Mouse (Mus musculus): ENCODE measurements around the gene Ankrd35.
"Not testable (repeated sequence)": the region's sequence is repeated elsewhere in the genome, so short reads cannot be mapped to it uniquely, and the experiment has no call there.

The Ankrd35 gene

GRCm38 (mm10) chr3:96669727-96670468 is at the start of gene Ankrd35:
Ankrd35 (plus strand) TSS chr3:96670131.
- peak; percentile 98 for DNase-seq

GRCm38 (mm10) chr3:96623201-96623600 is 46.7 kb upstream of the Ankrd35 start:
- no peak for DNase-seq

GRCm38 (mm10) chr3:96629729-96630600 is 40.0 kb upstream of the Ankrd35 start, which contains the start of gene Rbm8a:
Rbm8a (plus strand) TSS chr3:96629933.
- peak; percentile 100 for DNase-seq

GRCm38 (mm10) chr3:96632058-96632457 is 37.9 kb upstream of the Ankrd35 start:
- no peak for DNase-seq

- DNase-seq, result no peak
Observed at GRCm38 (mm10) chr3:96634015-96634414, 35.9 kb upstream of the Ankrd35 start.

GRCm38 (mm10) chr3:96634928-96635879 is 34.7 kb upstream of the Ankrd35 start, which contains the start of the genes Pex11b and Gm42957:
Pex11b (plus strand) TSS chr3:96635376.
Gm42957 (plus strand) TSS chr3:96635474.
- DNase-seq, result peak; percentile 99

- DNase-seq, result no peak
Observed at GRCm38 (mm10) chr3:96635906-96636305, 34.0 kb upstream of the Ankrd35 start.

- DNase-seq, result no peak
Observed at GRCm38 (mm10) chr3:96636448-96636847, 33.5 kb upstream of the Ankrd35 start.

GRCm38 (mm10) chr3:96639219-96639618 is 30.7 kb upstream of the Ankrd35 start:
- DNase-seq, result peak; percentile 94

GRCm38 (mm10) chr3:96645018-96645649 is 24.8 kb upstream of the Ankrd35 start, which contains the start of gene Itga10:
Itga10 (plus strand) TSS chr3:96645584.
- peak; percentile 93 for DNase-seq

GRCm38 (mm10) chr3:96647365-96647764 is 22.6 kb upstream of the Ankrd35 start:
- no peak for DNase-seq

GRCm38 (mm10) chr3:96660901-96661300 is 9.0 kb upstream of the Ankrd35 start:
- DNase-seq, result no peak

GRCm38 (mm10) chr3:96662731-96663316 is 7.1 kb upstream of the Ankrd35 start:
- no peak for DNase-seq

GRCm38 (mm10) chr3:96663432-96664239 is 6.3 kb upstream of the Ankrd35 start:
- peak; percentile 96 for DNase-seq

- not testable (repeated sequence) for DNase-seq
Observed at GRCm38 (mm10) chr3:96665732-96666363, 4.1 kb upstream of the Ankrd35 start.

GRCm38 (mm10) chr3:96666916-96667315 is 3.0 kb upstream of the Ankrd35 start:
- DNase-seq, result no peak

- no peak for DNase-seq
Observed at GRCm38 (mm10) chr3:96667316-96667715, 2.6 kb upstream of the Ankrd35 start.

- DNase-seq, result no peak
Observed at GRCm38 (mm10) chr3:96668424-96669067, 1.4 kb upstream of the Ankrd35 start.

GRCm38 (mm10) chr3:96671519-96671918 is 1.6 kb downstream of the Ankrd35 start:
- DNase-seq, result no peak

- no peak for DNase-seq
Observed at GRCm38 (mm10) chr3:96673514-96673913, 3.6 kb downstream of the Ankrd35 start.
